Mouse (Mus musculus): ENCODE measurements around the gene Padi4.
A peak's percentile ranks its signal among the peaks of the same experiment; 100 is the strongest.

The Padi4 gene

GRCm38 (mm10) chr4:140741401-140741800 is 32.6 kb downstream of the Padi4 start:
- DNase-seq (ENCODE audit: low read depth in 2 of 2, low spot score in 2 of 2) = no peak

- DNase-seq (ENCODE audit: low read depth in 2 of 2, low spot score in 2 of 2) = no peak
Measured at GRCm38 (mm10) chr4:140740655-140741054, 33.4 kb downstream of the Padi4 start.

GRCm38 (mm10) chr4:140732871-140733270 is 41.2 kb downstream of the Padi4 start:
- DNase-seq (ENCODE audit: low read depth in 2 of 2, low spot score in 2 of 2) = no peak

- no peak for DNase-seq (ENCODE audit: low read depth in 2 of 2, low spot score in 2 of 2)
Measured at GRCm38 (mm10) chr4:140731654-140732053, 42.4 kb downstream of the Padi4 start.

GRCm38 (mm10) chr4:140726907-140727306 is 47.1 kb downstream of the Padi4 start:
- DNase-seq (ENCODE audit: low read depth in 2 of 2, low spot score in 2 of 2) = no peak

GRCm38 (mm10) chr4:140724739-140725138 is 49.3 kb downstream of the Padi4 start:
- DNase-seq (ENCODE audit: low read depth in 2 of 2, low spot score in 2 of 2) = no peak

GRCm38 (mm10) chr4:140723801-140724200 is 50.2 kb downstream of the Padi4 start:
- DNase-seq (ENCODE audit: low read depth in 2 of 2, low spot score in 2 of 2) = peak in 1 of 2 experiments; percentile 18

GRCm38 (mm10) chr4:140723192-140723591 is 50.8 kb downstream of the Padi4 start:
- no peak for DNase-seq (ENCODE audit: low read depth in 2 of 2, low spot score in 2 of 2)

GRCm38 (mm10) chr4:140722710-140723109 is 51.3 kb downstream of the Padi4 start:
- DNase-seq (ENCODE audit: low read depth in 2 of 2, low spot score in 2 of 2) = no peak

GRCm38 (mm10) chr4:140721968-140722490 is 52.0 kb downstream of the Padi4 start:
- DNase-seq (ENCODE audit: low read depth in 2 of 2, low spot score in 2 of 2) = no peak

- no peak for DNase-seq (ENCODE audit: low read depth in 2 of 2, low spot score in 2 of 2)
Measured at GRCm38 (mm10) chr4:140720091-140720490, 53.9 kb downstream of the Padi4 start.

GRCm38 (mm10) chr4:140718436-140718835 is 55.6 kb downstream of the Padi4 start:
- DNase-seq (ENCODE audit: low read depth in 2 of 2, low spot score in 2 of 2) = no peak

- no peak for DNase-seq (ENCODE audit: low read depth in 2 of 2, low spot score in 2 of 2)
Measured at GRCm38 (mm10) chr4:140716994-140717393, 57.0 kb downstream of the Padi4 start.

GRCm38 (mm10) chr4:140714586-140714985 is 59.5 kb downstream of the Padi4 start:
- DNase-seq (ENCODE audit: low read depth in 2 of 2, low spot score in 2 of 2) = no peak

- peak; percentile 69 to 79 for DNase-seq (ENCODE audit: low read depth in 2 of 2, low spot score in 2 of 2)
Measured at GRCm38 (mm10) chr4:140713480-140714365, 60.3 kb downstream of the Padi4 start.

- no peak for DNase-seq (ENCODE audit: low read depth in 2 of 2, low spot score in 2 of 2)
Measured at GRCm38 (mm10) chr4:140711360-140711759, 62.7 kb downstream of the Padi4 start.

GRCm38 (mm10) chr4:140710781-140711180 is 63.3 kb downstream of the Padi4 start:
- no peak for DNase-seq (ENCODE audit: low read depth in 2 of 2, low spot score in 2 of 2)

- no peak for DNase-seq (ENCODE audit: low read depth in 2 of 2, low spot score in 2 of 2)
Measured at GRCm38 (mm10) chr4:140709617-140710016, 64.4 kb downstream of the Padi4 start.

GRCm38 (mm10) chr4:140709111-140709510 is 64.9 kb downstream of the Padi4 start:
- no peak for DNase-seq (ENCODE audit: low read depth in 2 of 2, low spot score in 2 of 2)

GRCm38 (mm10) chr4:140708297-140708927 is 65.6 kb downstream of the Padi4 start:
- DNase-seq (ENCODE audit: low read depth in 2 of 2, low spot score in 2 of 2) = no peak

- DNase-seq (ENCODE audit: low read depth in 2 of 2, low spot score in 2 of 2) = no peak
Measured at GRCm38 (mm10) chr4:140707615-140708014, 66.4 kb downstream of the Padi4 start.

GRCm38 (mm10) chr4:140704166-140704565 is 69.9 kb downstream of the Padi4 start:
- DNase-seq (ENCODE audit: low read depth in 2 of 2, low spot score in 2 of 2) = no peak
